Mouse (Mus musculus) liver, embryonic 13.5 days (tissue): ENCODE data around the gene Clic4. TPM values are rescaled to one million over a fixed set of nuclear protein-coding genes. Genes with fewer than 3 reads are reported as not detected.

ENCODE experiments used
- ATAC-seq: fragments of 200-750 bp; cut with Nextera tagmentation; 2 replicates; pipeline ENCODE4 v1.8.0; 2017; ENCODE audit warnings: low read depth, mild to moderate bottlenecking, moderate number of reproducible peaks, moderate library complexity
- DNase-seq: peaks from one replicate; pipeline ENCODE4 v3.0.0; 2022
- H3K27ac ChIP-seq: fragments of 300-500 bp; sonication (generic); 2 replicates; pipeline ENCODE4 v1.5.1; 2015; ENCODE audit warnings: moderate library complexity, mild to moderate bottlenecking, inconsistent platforms
- H3K27me3 ChIP-seq: fragments of 300-500 bp; sonication (generic); 2 replicates; pipeline ENCODE4 v1.6.1; 2015; ENCODE audit warnings: mild to moderate bottlenecking, inconsistent platforms
- H3K36me3 ChIP-seq: fragments of 300-500 bp; sonication (generic); 2 replicates; pipeline ENCODE4 v1.6.1; 2015; ENCODE audit warnings: mild to moderate bottlenecking, inconsistent platforms
- H3K4me1 ChIP-seq: fragments of 300-500 bp; sonication (generic); replicated peaks from 2 replicates; pipeline ENCODE4 v1.6.1; 2015; ENCODE audit warnings: inconsistent platforms
- H3K4me2 ChIP-seq: fragments of 300-500 bp; sonication (generic); 2 replicates; pipeline ENCODE4 v1.6.1; 2015; ENCODE audit warnings: inconsistent platforms, mild to moderate bottlenecking, moderate library complexity
- H3K4me3 ChIP-seq: fragments of 300-500 bp; sonication (generic); replicated peaks from 2 replicates; pipeline ENCODE4 v1.5.1; 2015; ENCODE audit warnings: mild to moderate bottlenecking, inconsistent platforms
- H3K9ac ChIP-seq: fragments of 300-500 bp; sonication (generic); 2 replicates; pipeline ENCODE4 v1.6.1; 2015; ENCODE audit warnings: mild to moderate bottlenecking, inconsistent platforms
- H3K9me3 ChIP-seq: fragments of 300-500 bp; sonication (generic); replicated peaks from 2 replicates; pipeline ENCODE4 v1.6.1; 2016; ENCODE audit warnings: inconsistent platforms
- WGBS: fragments of 180-500 bp; shearing (Covaris S2); methylation state at CpG from one replicate; pipeline ENCODE4 v1.1.7; 2015; ENCODE audit not compliant: insufficient replicate concordance; 5-methylcytosine and 5-hydroxymethylcytosine counted together
- polyA plus RNA-seq: library from polyadenylated mRNA; unstranded; fragments of >200 nt; fragmentation: Nextera tagmentation; extraction: Ambion mirVana; gene quantifications from 2 replicates; pipeline ENCODE4 v1.2.1, GENCODE M21; 2015

The Clic4 gene
- polyA plus RNA-seq, 1 experiment from 2014 or later, result 109 TPM

- no peak for DNase-seq
- no peak overlapping the region for H3K4me3 ChIP-seq
- ATAC-seq, result no peak
- H3K4me1 ChIP-seq, result peaks cover 59% of the 10 kb centered on the region
- peak overlapping the region; percentile 86 for H3K27ac ChIP-seq
- no peaks in the 10 kb centered on the region for H3K9me3 ChIP-seq
- 67% methylated on average over 7 of the region's 7 CpGs for WGBS
- H3K27me3 ChIP-seq, result no peaks in the 10 kb centered on the region
- H3K36me3 ChIP-seq, result peaks cover 10% of the 10 kb centered on the region; the same call in 1 of the 2 replicates
- 0 out of 2 replicates have a peak overlapping the region, but pooled peaks have one; percentile 9 for H3K9ac ChIP-seq
- H3K4me2 ChIP-seq, result no peak overlapping the region
These were observed 2.1 kb upstream of the Clic4 start for GRCm38 (mm10) chr4:135274761-135275160.

DNA sequence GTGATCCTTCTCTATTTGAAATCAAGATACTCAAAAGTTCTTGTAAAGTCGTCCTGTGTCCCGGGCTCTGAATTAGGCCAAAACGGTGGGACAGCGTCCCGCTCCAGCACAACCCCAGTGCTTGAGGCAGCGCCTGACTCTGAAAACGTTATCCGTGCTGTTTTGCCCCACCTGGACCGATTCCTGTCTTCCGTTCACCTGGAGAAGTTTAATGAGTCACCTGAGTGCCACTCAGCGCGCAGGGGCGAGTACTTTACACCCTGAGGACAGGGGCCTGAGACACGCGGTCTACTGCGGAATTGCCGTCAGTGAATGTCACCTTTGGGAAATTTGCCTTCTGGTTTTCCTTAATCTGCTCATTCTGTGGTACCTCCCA lies 681 bp upstream of the Clic4 start:
- whole genome bisulfite sequencing, result 7% methylated on average over 17 of the region's 17 CpGs
- peak overlapping the region; percentile 86 for H3K27ac ChIP-seq
- H3K9ac ChIP-seq, result peak overlapping the region; percentile 77
- DNase-seq, result no peak
- no peak for ATAC-seq
- peaks cover 71% of the 10 kb centered on the region for H3K4me1 ChIP-seq
- no peaks in the 10 kb centered on the region for H3K27me3 ChIP-seq
- no peaks in the 10 kb centered on the region for H3K9me3 ChIP-seq
- H3K4me2 ChIP-seq, result peak overlapping the region; percentile 91
- peaks cover 24% of the 10 kb centered on the region for H3K36me3 ChIP-seq
- H3K4me3 ChIP-seq, result peak overlapping the region; percentile 58

DNA sequence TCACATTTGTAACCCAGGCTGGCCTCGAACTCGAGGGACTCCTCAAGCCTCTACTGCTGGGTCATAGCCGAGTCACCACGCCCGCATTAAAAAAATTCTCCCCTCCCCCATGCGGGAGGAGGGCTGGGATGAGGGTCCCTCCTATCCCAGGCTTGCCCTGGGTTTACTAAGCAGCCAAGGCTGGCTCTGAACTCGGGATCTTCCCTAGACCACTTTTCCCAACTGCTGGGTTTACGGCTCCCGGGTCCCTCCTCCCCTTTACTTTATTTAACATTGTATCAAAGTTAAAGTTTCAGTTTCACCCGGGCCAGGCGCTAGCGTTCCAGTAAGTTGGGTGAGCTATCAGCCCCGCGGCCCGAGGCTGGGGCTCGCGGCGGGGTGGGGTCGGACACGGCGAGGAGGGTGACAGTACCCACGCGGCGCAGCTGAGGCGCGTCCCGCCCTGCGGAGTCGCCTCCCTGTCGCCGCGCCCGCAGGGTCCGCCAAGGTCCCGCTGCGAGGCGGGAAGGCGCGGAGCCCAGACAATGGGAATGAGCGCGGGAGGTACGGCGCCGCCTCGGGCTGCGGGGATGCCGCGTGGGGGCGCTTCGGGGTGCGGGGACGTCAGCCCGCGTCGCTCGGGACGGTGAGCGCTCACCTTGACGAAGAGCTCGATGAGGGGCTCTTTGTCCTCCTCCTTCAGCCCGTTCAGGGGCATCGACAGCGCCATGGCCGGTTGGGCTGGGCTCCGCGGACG lies 565 bp downstream of the Clic4 start:
- Histone ChIP-seq H3K27me3 (no peaks in the 10 kb centered on the region), H3K4me1 (peaks cover 73% of the 10 kb centered on the region), H3K4me2 (peak overlapping the region; percentile 92), H3K27ac (peak overlapping the region; percentile 97), H3K4me3 (peak overlapping the region; percentile 96), H3K9ac (peak overlapping the region; percentile 98), H3K36me3 (peaks cover 27% of the 10 kb centered on the region), H3K9me3 (no peaks in the 10 kb centered on the region)
- ATAC-seq (peak; percentile 62), DNase-seq (peak; percentile 60)
- WGBS, result under 1% methylated on average over 66 of the region's 67 CpGs

- DNase-seq, result no peak
- no peak for ATAC-seq
- under 1% methylated on average over 20 of the region's 20 CpGs for WGBS
These were observed 1.2 kb downstream of the Clic4 start for GRCm38 (mm10) chr4:135271419-135271828.

DNA sequence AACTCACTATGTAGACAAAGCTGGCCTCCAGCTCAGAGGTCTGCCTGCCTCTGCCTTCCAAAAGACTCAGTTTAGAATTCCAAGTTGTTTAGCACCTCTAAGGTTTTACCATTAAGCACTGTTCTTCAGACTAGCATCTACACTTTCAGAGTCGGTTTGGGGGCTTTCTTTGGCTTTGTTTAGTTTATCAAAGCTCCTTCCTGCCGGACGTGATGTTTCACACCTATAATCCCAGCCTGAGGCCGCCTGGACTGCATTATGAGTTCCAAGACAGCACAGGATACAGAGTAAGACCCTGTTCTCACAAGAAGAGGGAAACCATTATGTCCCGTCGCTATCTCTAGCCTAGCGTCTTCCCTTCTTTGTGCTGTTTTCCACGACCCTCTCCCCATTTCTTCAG lies 2.1 kb downstream of the Clic4 start:
- DNase-seq, result no peak
- H3K9me3 ChIP-seq, result no peaks in the 10 kb centered on the region
- no peak for ATAC-seq
- peak overlapping the region; percentile 98 for H3K9ac ChIP-seq
- H3K4me3 ChIP-seq, result peak overlapping the region; percentile 96
- H3K36me3 ChIP-seq, result peaks cover 36% of the 10 kb centered on the region
- H3K4me2 ChIP-seq, result peak overlapping the region; percentile 92
- H3K27ac ChIP-seq, result peak overlapping the region; percentile 97
- WGBS, result 44% methylated on average over 8 of the region's 8 CpGs
- peaks cover 81% of the 10 kb centered on the region for H3K4me1 ChIP-seq
- no peaks in the 10 kb centered on the region for H3K27me3 ChIP-seq

More at GRCm38 (mm10) chr4:135271419-135271828, 1.2 kb downstream of the Clic4 start:
- Histone ChIP-seq H3K9me3 (no peaks in the 10 kb centered on the region), H3K9ac (peak overlapping the region; percentile 98), H3K4me3 (peak overlapping the region; percentile 96), H3K27me3 (no peaks in the 10 kb centered on the region), H3K4me1 (peaks cover 73% of the 10 kb centered on the region), H3K27ac (peak overlapping the region; percentile 97), H3K36me3 (peaks cover 27% of the 10 kb centered on the region), H3K4me2 (peak overlapping the region; percentile 92)

DNA sequence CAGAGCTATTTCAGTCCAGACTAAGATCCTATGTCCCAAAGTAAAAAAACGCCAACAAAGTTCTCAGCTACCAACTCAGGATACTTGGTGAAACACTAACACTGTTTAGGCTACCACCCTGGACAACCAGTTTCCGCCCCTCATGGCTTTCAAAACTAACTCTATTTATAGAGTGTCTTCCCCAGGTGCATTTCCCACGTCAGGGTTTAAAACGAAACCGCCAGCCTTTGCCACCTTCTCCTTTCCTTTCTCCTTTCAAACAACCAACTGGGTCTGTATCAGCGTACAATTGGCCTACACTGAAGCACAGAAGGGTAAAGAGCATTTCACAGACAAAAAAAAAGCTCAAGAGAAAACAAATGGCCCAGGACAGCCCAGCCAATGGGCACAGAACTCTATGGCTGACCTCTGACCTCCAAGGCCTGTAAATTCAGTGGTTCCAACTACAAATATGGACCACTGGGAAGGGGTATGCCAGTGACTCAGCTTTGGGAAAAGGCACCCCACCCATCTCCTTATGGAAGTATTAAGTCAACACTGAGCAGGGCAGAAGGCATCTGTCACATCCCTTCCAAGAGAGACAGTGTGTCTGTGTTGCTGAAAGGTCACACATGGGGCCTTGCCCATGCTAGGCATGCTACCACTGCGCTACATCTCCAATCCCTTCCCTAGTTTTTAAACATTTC lies 2.8 kb downstream of the Clic4 start:
- H3K27me3 ChIP-seq, result no peaks in the 10 kb centered on the region
- peaks cover 82% of the 10 kb centered on the region for H3K4me1 ChIP-seq
- WGBS, result 64% methylated on average over 7 of the region's 7 CpGs
- H3K4me3 ChIP-seq, result peak overlapping the region; percentile 96
- no peak for ATAC-seq
- peak overlapping the region; percentile 98 for H3K9ac ChIP-seq
- peaks cover 42% of the 10 kb centered on the region for H3K36me3 ChIP-seq
- no peak for DNase-seq
- peak overlapping the region; percentile 92 for H3K4me2 ChIP-seq
- peak overlapping the region; percentile 97 for H3K27ac ChIP-seq
- no peaks in the 10 kb centered on the region for H3K9me3 ChIP-seq

GRCm38 (mm10) chr4:135267521-135267920 lies 5.1 kb downstream of the Clic4 start:
- H3K9ac ChIP-seq, result peak overlapping the region; percentile 18; the same call in 1 of the 2 replicates
- 0 out of 2 replicates have a peak overlapping the region, but pooled peaks have one; percentile 44 for H3K27ac ChIP-seq
- H3K4me1 ChIP-seq, result peaks cover 83% of the 10 kb centered on the region
- DNase-seq (no peak), ATAC-seq (no peak)
- peak overlapping the region; percentile 92 for H3K4me2 ChIP-seq
- H3K9me3 ChIP-seq, result no peaks in the 10 kb centered on the region
- H3K36me3 ChIP-seq, result peaks cover 55% of the 10 kb centered on the region
- no peaks in the 10 kb centered on the region for H3K27me3 ChIP-seq
- 68% methylated on average over 8 of the region's 8 CpGs for WGBS
- 0 out of 2 replicates have a peak overlapping the region, but pooled peaks have one; percentile 1 for H3K4me3 ChIP-seq

DNA sequence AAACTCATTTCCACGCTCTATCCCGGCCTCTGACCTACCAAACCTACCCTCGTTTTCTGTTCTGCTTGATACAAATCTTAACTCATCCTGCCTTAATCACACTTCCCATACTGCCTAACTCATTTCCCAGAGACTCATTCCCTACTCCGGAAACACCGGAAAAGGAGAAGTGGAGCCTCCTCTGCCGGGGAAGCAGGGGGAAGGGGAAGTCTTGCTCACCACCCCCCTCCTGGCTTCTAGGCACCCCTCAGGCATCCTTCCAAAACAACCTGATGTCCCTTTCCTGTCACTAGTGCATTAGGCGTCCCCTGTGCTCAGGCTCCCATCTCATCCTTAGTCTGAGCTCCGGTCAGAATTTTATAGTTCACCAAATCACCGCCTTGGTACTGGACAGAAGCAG lies 5.6 kb downstream of the Clic4 start:
- DNase-seq, result no peak
- Histone ChIP-seq H3K9ac (peak overlapping the region; percentile 27; the same call in 1 of the 2 replicates), H3K4me1 (peaks cover 88% of the 10 kb centered on the region), H3K36me3 (peaks cover 61% of the 10 kb centered on the region), H3K4me2 (peak overlapping the region; percentile 92), H3K27ac (peak overlapping the region; percentile 5; the same call in 1 of the 2 replicates), H3K4me3 (0 out of 2 replicates have a peak overlapping the region, but pooled peaks have one; percentile 1), H3K27me3 (no peaks in the 10 kb centered on the region), H3K9me3 (no peaks in the 10 kb centered on the region)
- no peak for ATAC-seq
- WGBS, result 63% methylated on average over 9 of the region's 9 CpGs

- H3K27ac ChIP-seq, result 0 out of 2 replicates have a peak overlapping the region, but pooled peaks have one; percentile 23
- WGBS, result 81% methylated on average over 4 of the region's 4 CpGs
- H3K9me3 ChIP-seq, result no peaks in the 10 kb centered on the region
- H3K4me2 ChIP-seq, result no peak overlapping the region
- peaks cover 79% of the 10 kb centered on the region for H3K4me1 ChIP-seq
- no peak overlapping the region for H3K4me3 ChIP-seq
- ATAC-seq (no peak), DNase-seq (no peak)
- H3K27me3 ChIP-seq, result no peaks in the 10 kb centered on the region
- H3K36me3 ChIP-seq, result peaks cover 56% of the 10 kb centered on the region
- no peak overlapping the region for H3K9ac ChIP-seq
These were observed 12.2 kb downstream of the Clic4 start for GRCm38 (mm10) chr4:135260434-135260833.

DNA sequence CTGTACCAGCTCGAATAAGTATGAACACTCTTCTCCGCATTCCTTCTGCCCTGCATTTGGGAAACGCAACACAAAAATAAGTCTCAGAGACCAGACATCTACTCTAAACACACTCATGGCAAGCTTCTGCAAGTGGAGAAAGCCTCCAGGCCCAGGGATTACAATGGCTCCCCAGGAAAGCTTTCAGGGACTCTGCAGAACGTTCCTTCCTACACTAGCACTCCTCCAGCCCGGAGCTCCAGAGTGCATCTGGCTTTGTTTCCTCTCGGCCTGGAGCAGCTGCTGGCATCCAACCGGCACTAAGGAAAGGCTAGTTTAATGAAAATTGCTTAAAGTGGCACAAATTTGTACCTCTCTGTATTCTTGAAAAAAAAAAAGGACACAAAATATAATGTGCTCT lies 14.1 kb downstream of the Clic4 start:
- Histone ChIP-seq H3K4me1 (peaks cover 82% of the 10 kb centered on the region), H3K27me3 (no peaks in the 10 kb centered on the region), H3K4me3 (no peak overlapping the region), H3K4me2 (no peak overlapping the region), H3K9me3 (no peaks in the 10 kb centered on the region), H3K9ac (no peak overlapping the region; the same call in 1 of the 2 replicates), H3K36me3 (peaks cover 45% of the 10 kb centered on the region), H3K27ac (peak overlapping the region; percentile 51)
- no peak for ATAC-seq
- WGBS, result 75% methylated on average over 7 of the region's 7 CpGs
- no peak for DNase-seq

- Histone ChIP-seq H3K9ac (no peak overlapping the region), H3K27me3 (no peaks in the 10 kb centered on the region), H3K9me3 (no peaks in the 10 kb centered on the region), H3K4me2 (no peak overlapping the region), H3K27ac (peak overlapping the region; percentile 51; the same call in 1 of the 2 replicates), H3K36me3 (peaks cover 48% of the 10 kb centered on the region), H3K4me1 (peaks cover 84% of the 10 kb centered on the region), H3K4me3 (no peak overlapping the region)
- DNase-seq, result no peak
- no peak for ATAC-seq
- 81% methylated on average over 9 of the region's 9 CpGs for WGBS
These were observed 14.6 kb downstream of the Clic4 start for GRCm38 (mm10) chr4:135257881-135258476.
